Mouse (Mus musculus) right cerebral cortex, postnatal 4 days (tissue): Measurements from ENCODE around the gene Apex1.
"Not testable (repeated sequence)": the region's sequence is repeated elsewhere in the genome, so short reads cannot be mapped to it uniquely, and the experiment has no call there.

Source experiments
- DNase-seq: peaks from one replicate; pipeline ENCODE4 v3.0.0-alpha.2; 2022

Gene Apex1

DNA sequence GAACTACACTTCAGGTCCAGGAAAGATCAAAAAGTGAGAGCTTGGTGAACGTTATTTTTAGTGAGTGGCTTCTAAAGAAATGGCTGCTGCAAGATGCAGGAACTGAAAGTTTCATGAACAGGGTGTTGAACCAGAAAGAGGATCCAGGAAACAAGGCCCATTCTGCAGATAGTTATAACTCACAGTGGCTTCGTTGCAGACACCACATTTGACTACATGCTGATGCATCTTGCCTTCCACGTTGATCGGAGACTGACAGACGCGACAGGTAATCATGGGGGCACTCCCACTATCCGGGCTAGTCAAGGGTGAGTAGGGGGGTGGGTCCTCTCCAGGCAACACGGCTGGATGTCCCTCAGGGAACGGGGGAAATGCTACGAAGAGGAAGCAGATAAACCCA lies 5.2 kb downstream of the Apex1 start:
- no peak for DNase-seq

DNA sequence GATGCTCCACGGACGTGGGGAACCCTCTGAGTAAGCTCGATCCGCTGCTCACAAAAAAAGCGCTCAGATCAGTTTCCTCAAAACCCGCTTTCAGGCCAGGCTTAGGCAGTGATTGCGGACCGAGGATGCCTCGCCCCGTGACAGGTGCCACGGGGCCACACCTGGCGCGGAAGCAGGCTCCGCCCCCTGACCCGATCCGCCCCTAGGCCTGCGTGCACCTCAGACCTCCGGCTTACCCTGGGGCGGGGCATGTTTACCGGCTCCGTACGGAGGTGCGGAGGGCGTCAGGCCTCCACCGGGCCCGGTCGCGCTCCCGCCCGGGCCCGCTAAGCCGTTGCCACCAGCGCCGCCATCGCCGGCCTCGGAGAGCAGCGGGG lies 5.6 kb downstream of the Apex1 start:
- DNase-seq = peak; percentile 45

DNA sequence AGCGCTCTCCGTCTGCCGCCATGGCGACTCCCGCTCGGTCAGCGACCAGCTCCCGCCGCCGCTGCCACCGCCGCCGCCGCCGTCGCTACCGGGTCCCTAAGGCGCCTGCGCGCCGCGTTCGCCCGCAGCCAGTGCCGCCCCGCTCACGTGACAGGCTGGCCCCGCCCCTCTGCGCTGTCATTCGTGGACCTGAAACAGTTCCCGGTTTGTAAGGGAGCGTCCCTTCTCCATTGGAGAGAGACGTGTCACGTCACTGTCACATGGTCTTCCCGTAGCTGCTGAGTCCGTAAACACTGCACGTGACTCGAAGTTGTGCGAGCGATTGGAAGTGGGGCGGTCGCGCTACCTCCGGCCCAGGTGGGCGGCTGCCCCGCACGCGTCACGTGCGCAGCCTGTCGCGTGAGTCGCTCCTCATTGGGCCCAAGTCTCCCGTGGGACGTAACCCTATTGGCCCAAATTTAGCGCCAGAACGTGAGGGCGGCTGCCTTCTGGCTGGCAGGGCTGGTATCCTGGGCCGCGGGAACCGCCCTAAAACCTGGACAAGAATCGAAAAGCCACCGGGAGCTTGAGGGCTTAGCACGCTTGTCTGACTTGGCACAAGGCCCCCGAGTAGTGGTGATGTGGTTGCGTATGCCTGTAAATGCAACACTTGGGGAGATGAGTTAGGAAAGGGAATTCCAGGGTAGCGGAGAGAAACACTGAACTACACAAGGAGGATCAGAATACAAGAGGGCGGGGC lies 6.2 kb downstream of the Apex1 start, which contains the start of the genes Pip4p1 and Pnp:
Gene Pip4p1, minus strand, starts transcription at position 103 of the 739 bp plus-strand sequence.
Gene Pnp, plus strand, starts transcription at position 329 of the 739 bp plus-strand sequence.
- peak; percentile 96 for DNase-seq

DNA sequence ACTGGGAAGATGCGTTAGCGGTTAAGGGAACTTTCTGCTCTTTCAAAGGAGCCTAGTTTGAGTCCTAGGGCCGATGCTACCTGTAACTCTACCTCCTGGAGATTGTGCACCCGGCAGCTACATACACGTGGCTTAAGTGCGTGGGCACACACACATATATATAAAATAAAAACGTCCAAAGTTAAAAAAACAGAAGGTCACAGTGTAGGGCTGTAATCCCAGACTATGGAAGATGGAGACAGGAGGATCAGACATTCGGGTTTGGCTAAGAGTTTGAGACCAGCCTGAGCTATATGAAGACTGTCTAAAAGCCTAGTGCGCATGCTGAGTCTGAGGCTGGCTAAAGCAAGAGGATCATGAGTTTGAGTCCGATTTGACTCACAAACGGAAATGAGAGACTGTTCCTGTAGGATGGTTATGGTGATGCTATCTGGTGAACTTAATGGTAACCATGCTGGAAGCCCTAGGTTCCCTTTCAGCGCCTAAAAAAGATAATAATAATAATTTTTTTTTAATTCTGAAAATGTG lies 6.8 kb downstream of the Apex1 start:
- no peak for DNase-seq

DNA sequence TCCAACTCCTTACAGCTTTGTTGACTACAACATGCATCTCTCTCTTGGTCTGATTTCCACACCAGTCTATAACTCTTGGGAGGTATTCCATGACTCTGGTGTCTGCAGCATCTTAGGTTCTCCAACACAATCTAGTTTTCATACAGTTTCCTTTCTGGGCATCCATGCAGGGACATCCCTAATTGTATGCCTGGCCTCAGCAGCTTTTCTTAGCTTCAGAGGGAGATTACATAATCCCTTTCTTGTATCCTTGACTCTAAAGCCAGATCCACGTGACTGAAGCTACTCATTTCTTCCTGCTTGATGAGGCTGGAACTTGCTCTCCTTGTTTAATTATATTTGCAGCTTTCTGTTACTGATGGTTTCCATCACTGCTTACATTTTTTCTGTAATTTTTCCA lies 11.9 kb downstream of the Apex1 start:
- no peak for DNase-seq

- DNase-seq = no peak
Observed at GRCm38 (mm10) chr14:50938119-50938908, 13.5 kb downstream of the Apex1 start.

DNA sequence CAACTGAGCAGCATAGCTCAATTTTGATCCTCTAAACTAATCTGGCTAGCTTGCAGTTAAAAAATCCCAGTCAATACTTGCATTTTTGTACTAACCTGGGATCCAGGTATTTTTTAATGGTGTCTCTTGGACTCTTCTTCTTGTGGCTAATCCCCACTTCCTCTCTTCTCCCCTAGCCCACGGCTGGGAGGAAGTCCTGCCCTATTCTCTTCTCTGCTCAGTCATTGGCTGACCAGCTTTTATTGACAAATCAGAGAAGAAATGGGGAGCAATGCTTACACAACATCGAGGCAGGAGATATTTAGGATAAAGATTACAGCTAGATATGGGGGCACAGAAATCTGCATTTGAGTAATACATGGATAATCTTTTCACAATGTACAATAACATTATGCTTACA lies 14.2 kb downstream of the Apex1 start:
- DNase-seq = no peak

- DNase-seq = peak; percentile 77
Observed at GRCm38 (mm10) chr14:50943932-50944667, 19.3 kb downstream of the Apex1 start, which contains the start of gene Gm49342. Gene Gm49342 (plus strand): TSS chr14:50944517.

DNA sequence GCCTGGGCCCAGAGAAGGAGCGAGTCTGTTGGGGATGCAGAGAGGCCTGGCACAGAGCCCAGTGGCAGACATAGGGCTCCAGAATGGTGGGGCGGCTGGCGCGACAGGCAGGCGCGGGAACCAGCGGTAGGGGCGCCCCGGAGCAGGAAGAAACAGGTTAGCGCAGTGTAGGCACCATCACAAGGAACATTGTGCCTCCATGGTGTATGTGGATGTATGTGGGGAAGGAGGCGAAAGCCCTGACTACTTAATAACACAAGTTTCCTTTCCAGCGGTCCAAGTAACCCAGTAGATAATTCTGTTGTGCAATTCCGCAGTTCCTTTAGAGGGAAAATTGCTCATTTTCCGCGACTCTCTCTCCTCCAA lies 19.9 kb downstream of the Apex1 start:
- not testable (repeated sequence) for DNase-seq

GRCm38 (mm10) chr14:50945081-50945480 lies 20.3 kb downstream of the Apex1 start:
- not testable (repeated sequence) for DNase-seq

DNA sequence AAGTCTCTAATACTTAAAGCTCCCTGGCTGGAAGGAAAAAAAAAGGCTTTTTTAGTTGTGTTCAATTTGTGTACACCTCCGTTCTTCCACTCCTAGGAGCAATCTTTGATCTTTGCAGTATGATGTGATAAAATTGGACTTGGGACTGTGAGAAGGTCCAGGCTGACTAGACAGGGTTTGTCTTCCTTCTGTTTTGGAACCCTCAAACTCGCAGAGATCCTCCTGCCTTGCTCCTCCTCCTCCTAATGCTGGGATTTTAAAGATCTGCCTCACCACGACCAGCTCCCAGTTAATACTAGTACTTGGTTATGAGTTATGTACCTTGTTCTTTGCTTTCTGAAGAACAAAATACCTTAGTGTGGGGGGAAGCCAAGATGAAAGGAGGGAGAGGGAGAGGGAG lies 20.8 kb downstream of the Apex1 start:
- DNase-seq = not testable (repeated sequence)

DNA sequence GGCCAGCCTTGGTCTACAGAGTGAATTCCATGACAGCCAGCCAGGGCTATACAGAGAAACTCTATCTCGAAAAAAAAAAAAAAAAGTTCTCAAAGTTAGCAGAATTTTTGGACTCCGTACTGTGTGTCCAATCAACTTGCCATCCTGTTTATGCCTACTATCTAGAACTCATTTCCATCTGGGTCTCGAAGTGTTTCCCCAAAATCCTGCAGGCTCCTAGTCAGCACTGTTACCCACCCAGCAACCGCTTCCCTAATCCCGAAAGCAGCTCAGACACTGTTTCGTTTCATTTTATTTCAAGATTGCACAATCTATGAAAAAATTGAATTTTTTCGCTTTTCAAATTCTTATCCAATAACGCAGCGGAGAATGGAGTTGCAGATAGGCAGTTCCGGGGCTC lies 30.7 kb downstream of the Apex1 start:
- DNase-seq = no peak

- peak; percentile 58 for DNase-seq
Observed at GRCm38 (mm10) chr14:50955942-50956508, 31.3 kb downstream of the Apex1 start, which contains the start of gene Pnp2. Gene Pnp2 (plus strand): TSS chr14:50955992.

GRCm38 (mm10) chr14:50956724-50957123 lies 32.0 kb downstream of the Apex1 start:
- not testable (repeated sequence) for DNase-seq

GRCm38 (mm10) chr14:50957146-50957545 lies 32.4 kb downstream of the Apex1 start:
- not testable (repeated sequence) for DNase-seq

DNA sequence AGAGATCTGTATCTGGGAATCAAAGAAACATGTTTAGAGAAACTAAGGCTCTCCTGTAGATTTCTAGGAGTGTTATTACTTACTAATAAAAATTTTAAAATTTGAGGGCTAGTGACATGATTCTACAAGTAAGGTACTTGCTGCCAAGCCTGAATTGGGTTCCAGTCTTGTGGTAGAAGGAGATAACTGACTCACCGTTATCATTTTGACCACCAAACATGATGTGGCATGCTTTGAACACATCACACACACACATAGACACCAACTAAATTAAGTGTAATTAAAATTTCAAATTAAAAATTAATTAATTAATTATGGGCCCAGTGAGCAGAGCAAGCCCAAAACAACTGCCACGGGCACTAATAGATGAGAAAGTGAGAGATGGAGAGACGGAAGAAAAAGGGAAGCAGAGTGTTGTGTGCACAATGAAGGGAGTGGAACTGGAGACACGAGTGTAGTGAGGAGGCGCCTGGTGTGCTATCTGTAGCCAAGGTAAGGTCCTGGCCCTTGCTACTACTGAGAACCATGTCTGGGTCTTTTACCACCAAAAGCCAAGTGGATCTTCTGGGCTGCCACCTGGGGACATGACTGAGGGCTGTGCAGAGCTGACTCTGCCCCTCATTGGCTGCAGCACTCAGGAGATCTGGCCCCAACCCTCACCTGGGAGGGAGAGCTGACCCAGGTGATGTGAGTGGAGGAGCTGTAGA lies 33.7 kb downstream of the Apex1 start:
- not testable (repeated sequence) for DNase-seq

- no peak for DNase-seq
Observed at GRCm38 (mm10) chr14:50968216-50968980, 43.6 kb downstream of the Apex1 start.

DNA sequence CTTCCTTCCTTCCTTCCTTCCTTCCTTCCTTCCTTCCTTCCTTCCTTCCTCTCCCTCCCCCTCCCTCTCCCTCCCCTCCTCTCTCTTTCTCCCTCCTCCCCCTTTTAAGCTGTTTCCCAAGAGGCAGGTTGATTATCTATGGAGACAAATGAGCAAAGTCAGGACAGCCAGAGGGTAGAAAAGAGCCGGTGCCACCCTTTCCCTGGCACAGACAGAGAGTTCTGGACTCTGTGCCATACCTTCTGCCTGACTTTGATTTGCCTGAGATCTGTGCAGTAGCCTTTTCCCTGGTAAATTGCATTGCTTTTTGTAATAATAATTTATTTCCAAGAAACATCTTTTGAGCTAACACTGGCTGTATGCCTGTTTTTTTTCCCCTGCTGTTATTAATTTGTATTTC lies 44.3 kb downstream of the Apex1 start:
- DNase-seq = no peak

GRCm38 (mm10) chr14:50969558-50970544 lies 45.1 kb downstream of the Apex1 start:
- peak; percentile 35 for DNase-seq

- DNase-seq = no peak
Observed at GRCm38 (mm10) chr14:50970822-50971221, 46.1 kb downstream of the Apex1 start.
